Mouse (Mus musculus): ENCODE data around the gene Palb2. TPM values are rescaled to one million over a fixed set of nuclear protein-coding genes. Genes with fewer than 3 reads are reported as not detected.
A peak's percentile ranks its signal among the peaks of the same experiment; 100 is the strongest.

The Palb2 gene
- polyA plus RNA-seq, 1 experiment from 2014 or later: 5.2 TPM

DNA sequence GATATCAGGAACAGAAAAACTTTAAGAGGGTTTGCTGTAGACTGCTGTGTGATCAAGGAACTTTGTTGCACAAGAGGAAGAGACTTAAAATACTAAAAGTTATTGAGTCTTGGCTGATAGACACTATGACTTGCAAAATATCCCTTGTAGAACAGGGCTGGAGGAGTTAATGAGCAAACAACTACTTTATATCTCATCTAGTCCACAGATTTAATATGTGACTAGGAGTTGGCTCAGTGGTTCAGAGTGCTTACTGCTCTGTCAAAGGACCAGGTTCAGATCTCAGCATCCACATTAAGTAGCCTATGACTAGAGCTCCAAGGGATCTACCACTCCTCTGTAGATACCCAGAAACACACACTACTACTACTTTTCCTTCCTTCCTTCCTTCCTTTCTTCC lies 4.3 kb upstream of the Palb2 start:
- Histone ChIP-seq H3K4me3 (ENCODE audit: low read depth, low read length) (no peak overlapping the region), H3K9ac (ENCODE audit: low read length) (no peak overlapping the region), H3K4me1 (replicated peaks; ENCODE audit: control insufficient read depth, insufficient read depth) (peaks cover 4% of the 10 kb centered on the region; the same call in 1 of the 2 replicates), H3K27ac (replicated peaks) (no peak overlapping the region), H3K4me2 (replicated peaks; ENCODE audit: low read depth) (no peak overlapping the region), H3K27me3 (ENCODE audit: control insufficient read depth, insufficient read depth, low read length) (no peaks in the 10 kb centered on the region), H3K36me3 (ENCODE audit: control insufficient read depth, insufficient read depth, low read length) (peaks cover 20% of the 10 kb centered on the region), H3K9me3 (ENCODE audit: control insufficient read depth, low read length) (no peaks in the 10 kb centered on the region)
- DNase-seq (ENCODE audit: low spot score) (no peak), ATAC-seq (ENCODE audit: low FRiP score, low TSS enrichment) (no peak)
- TF ChIP-seq EP300 (optimal IDR thresholded peaks at IDR 0.05) (no peak), CTCF (IDR thresholded peaks at IDR 0.05; ENCODE audit: low read depth) (no peak)

DNA sequence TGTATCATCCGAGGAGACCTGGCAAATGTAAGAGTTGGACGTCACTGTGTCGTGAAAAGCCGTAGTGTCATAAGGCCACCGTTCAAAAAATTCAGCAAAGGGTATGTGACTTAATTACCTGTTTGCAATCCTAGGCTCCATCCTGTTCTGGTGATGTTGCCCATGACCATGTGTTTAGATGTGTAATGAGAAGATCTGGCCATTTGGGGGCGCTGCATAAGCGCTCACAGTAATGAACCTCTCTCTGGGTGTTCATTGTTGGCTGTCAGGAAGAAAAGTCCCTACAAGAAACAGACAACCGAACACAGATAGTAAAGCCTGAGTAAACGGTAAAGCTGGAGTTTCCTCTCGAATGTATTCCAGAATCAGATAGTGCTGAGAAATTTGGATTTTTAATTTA lies 2.3 kb upstream of the Palb2 start:
- Histone ChIP-seq H3K36me3 (ENCODE audit: control insufficient read depth, insufficient read depth, low read length) (peaks cover 15% of the 10 kb centered on the region; the same call in 1 of the 2 replicates), H3K27ac (replicated peaks) (no peak overlapping the region), H3K27me3 (ENCODE audit: control insufficient read depth, insufficient read depth, low read length) (no peaks in the 10 kb centered on the region), H3K4me2 (replicated peaks; ENCODE audit: low read depth) (no peak overlapping the region), H3K4me1 (replicated peaks; ENCODE audit: control insufficient read depth, insufficient read depth) (peaks cover 4% of the 10 kb centered on the region; the same call in 1 of the 2 replicates), H3K9me3 (ENCODE audit: control insufficient read depth, low read length) (no peaks in the 10 kb centered on the region), H3K4me3 (ENCODE audit: low read depth, low read length) (no peak overlapping the region), H3K9ac (ENCODE audit: low read length) (no peak overlapping the region)
- DNase-seq (ENCODE audit: low spot score): peak; percentile 68
- WGBS: 69% methylated on average over 10 of the region's 10 CpGs
- ATAC-seq (ENCODE audit: low FRiP score, low TSS enrichment): no peak
- TF ChIP-seq EP300 (optimal IDR thresholded peaks at IDR 0.05) (no peak), CTCF (IDR thresholded peaks at IDR 0.05; ENCODE audit: low read depth) (peak; percentile 68)

DNA sequence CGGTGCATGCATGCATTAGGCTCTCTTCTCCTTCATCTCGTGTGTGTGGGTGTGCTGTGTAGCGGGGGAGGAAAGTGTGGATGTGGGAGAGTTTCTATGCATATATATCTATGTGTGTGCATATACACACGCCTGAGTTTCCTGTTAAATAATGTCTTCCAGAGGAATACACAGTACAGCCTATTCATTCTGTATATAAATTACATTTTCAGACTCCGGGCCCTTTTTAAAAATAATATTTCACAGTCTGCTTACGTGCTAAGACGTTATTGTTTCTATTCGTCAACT lies 497 bp upstream of the Palb2 start:
- ATAC-seq (ENCODE audit: low FRiP score, low TSS enrichment) (0 out of 2 replicates have a peak, but pooled peaks have one; percentile 11), DNase-seq (ENCODE audit: low spot score) (no peak)
- WGBS: 15% methylated on average over 8 of the region's 8 CpGs
- Histone ChIP-seq H3K4me3 (ENCODE audit: low read depth, low read length) (peak overlapping the region; percentile 89), H3K36me3 (ENCODE audit: control insufficient read depth, insufficient read depth, low read length) (peaks cover 3% of the 10 kb centered on the region; the same call in 1 of the 2 replicates), H3K27ac (replicated peaks) (peak overlapping the region; percentile 83), H3K9ac (ENCODE audit: low read length) (peak overlapping the region; percentile 82), H3K9me3 (ENCODE audit: control insufficient read depth, low read length) (no peaks in the 10 kb centered on the region), H3K4me1 (replicated peaks; ENCODE audit: control insufficient read depth, insufficient read depth) (peaks cover 4% of the 10 kb centered on the region; the same call in 1 of the 2 replicates), H3K4me2 (replicated peaks; ENCODE audit: low read depth) (peak overlapping the region; percentile 83), H3K27me3 (ENCODE audit: control insufficient read depth, insufficient read depth, low read length) (no peaks in the 10 kb centered on the region)
- TF ChIP-seq EP300 (optimal IDR thresholded peaks at IDR 0.05) (no peak), CTCF (IDR thresholded peaks at IDR 0.05; ENCODE audit: low read depth) (no peak)

DNA sequence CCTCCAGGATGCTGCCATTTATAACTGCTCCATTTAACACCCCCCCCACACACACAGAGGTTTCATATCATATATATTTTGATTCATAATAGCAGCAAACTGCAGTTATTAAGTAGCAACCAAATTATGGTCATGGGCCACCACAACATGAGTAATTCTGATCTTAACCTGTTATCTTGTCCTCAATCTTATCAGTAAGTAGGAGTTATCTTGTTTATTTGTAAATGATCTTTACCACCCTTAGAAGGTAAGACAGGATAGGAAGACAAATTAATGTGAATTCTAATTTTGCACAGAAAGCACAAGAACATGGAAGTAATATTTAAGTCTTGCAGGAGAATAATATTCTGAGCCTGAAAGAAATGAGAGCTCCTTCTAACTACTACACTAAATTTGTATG lies 951 bp downstream of the Palb2 start:
- DNase-seq (ENCODE audit: low spot score): no peak
- no peaks in the 10 kb centered on the region for H3K27me3 ChIP-seq (ENCODE audit: control insufficient read depth, insufficient read depth, low read length)
- H3K36me3 ChIP-seq (ENCODE audit: control insufficient read depth, insufficient read depth, low read length): peaks cover 1% of the 10 kb centered on the region; the same call in 1 of the 2 replicates
- H3K4me2 ChIP-seq (replicated peaks; ENCODE audit: low read depth): peak overlapping the region; percentile 82
- ATAC-seq (ENCODE audit: low FRiP score, low TSS enrichment): no peak
- no peaks in the 10 kb centered on the region for H3K9me3 ChIP-seq (ENCODE audit: control insufficient read depth, low read length)
- no peak overlapping the region for H3K9ac ChIP-seq (ENCODE audit: low read length)
- no peak overlapping the region for H3K27ac ChIP-seq (replicated peaks)
- TF ChIP-seq EP300 (optimal IDR thresholded peaks at IDR 0.05) (no peak), CTCF (IDR thresholded peaks at IDR 0.05; ENCODE audit: low read depth) (no peak)
- H3K4me3 ChIP-seq (ENCODE audit: low read depth, low read length): peak overlapping the region; percentile 89; the same call in 1 of the 2 replicates
- H3K4me1 ChIP-seq (replicated peaks; ENCODE audit: control insufficient read depth, insufficient read depth): peaks cover 4% of the 10 kb centered on the region; the same call in 1 of the 2 replicates

DNA sequence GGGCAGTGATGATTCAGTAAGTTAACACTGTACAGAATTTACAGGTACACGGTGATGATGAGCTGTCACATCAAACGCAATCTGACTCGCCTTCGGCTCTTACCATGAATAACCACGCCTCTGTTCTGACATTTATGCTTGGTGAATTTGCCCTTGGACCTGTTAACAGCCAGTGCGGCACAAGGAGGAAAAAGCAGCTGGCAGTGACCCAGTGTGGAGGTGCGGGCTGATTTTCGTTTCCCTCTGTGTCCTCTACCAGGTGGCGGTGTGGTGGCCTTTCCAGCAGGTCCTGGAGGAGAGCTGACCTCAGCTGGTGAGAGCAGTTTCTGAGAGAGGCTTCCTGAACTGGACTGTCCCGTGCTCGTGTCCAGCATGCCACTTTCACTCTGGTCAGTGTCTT lies 5.8 kb downstream of the Palb2 start:
- no peak overlapping the region for H3K27ac ChIP-seq (replicated peaks)
- H3K4me3 ChIP-seq (ENCODE audit: low read depth, low read length): no peak overlapping the region
- H3K36me3 ChIP-seq (ENCODE audit: control insufficient read depth, insufficient read depth, low read length): peaks cover 7% of the 10 kb centered on the region
- H3K9me3 ChIP-seq (ENCODE audit: control insufficient read depth, low read length): no peaks in the 10 kb centered on the region
- H3K4me1 ChIP-seq (replicated peaks; ENCODE audit: control insufficient read depth, insufficient read depth): no peaks in the 10 kb centered on the region
- DNase-seq (ENCODE audit: low spot score): no peak
- H3K27me3 ChIP-seq (ENCODE audit: control insufficient read depth, insufficient read depth, low read length): no peaks in the 10 kb centered on the region
- no peak overlapping the region for H3K4me2 ChIP-seq (replicated peaks; ENCODE audit: low read depth)
- WGBS: 92% methylated on average over 11 of the region's 11 CpGs
- no peak overlapping the region for H3K9ac ChIP-seq (ENCODE audit: low read length)
- no peak for ATAC-seq (ENCODE audit: low FRiP score, low TSS enrichment)
- no peak for TF ChIP-seq EP300 (optimal IDR thresholded peaks at IDR 0.05)
- no peak for TF ChIP-seq CTCF (IDR thresholded peaks at IDR 0.05; ENCODE audit: low read depth)

DNA sequence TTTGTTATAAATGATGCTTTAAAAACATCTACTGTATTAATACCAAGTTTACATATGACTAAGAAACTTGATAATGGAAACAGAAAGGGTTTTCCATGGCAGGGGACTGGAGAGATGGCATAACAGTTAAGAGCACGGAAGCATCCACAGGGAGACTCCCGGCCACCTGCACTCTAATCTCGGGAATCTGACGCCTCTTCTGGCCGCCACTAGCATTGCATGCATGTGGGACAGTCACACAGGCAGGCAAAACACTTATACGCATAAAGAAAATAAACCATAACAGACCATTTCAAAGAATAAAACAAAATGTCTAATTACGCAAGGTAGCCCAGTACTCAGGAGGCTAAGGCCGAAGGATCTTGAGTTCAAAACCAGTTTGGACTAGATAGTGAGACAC lies 7.1 kb downstream of the Palb2 start:
- peaks cover 10% of the 10 kb centered on the region for H3K36me3 ChIP-seq (ENCODE audit: control insufficient read depth, insufficient read depth, low read length)
- H3K4me3 ChIP-seq (ENCODE audit: low read depth, low read length): no peak overlapping the region
- 78% methylated on average over 8 of the region's 8 CpGs for WGBS
- H3K27ac ChIP-seq (replicated peaks): no peak overlapping the region
- H3K9me3 ChIP-seq (ENCODE audit: control insufficient read depth, low read length): no peaks in the 10 kb centered on the region
- DNase-seq (ENCODE audit: low spot score) (no peak), ATAC-seq (ENCODE audit: low FRiP score, low TSS enrichment) (no peak)
- H3K27me3 ChIP-seq (ENCODE audit: control insufficient read depth, insufficient read depth, low read length): no peaks in the 10 kb centered on the region
- H3K4me2 ChIP-seq (replicated peaks; ENCODE audit: low read depth): no peak overlapping the region
- peak; percentile 33; the same call in 1 of the 2 replicates for TF ChIP-seq CTCF (IDR thresholded peaks at IDR 0.05; ENCODE audit: low read depth)
- TF ChIP-seq EP300 (optimal IDR thresholded peaks at IDR 0.05): no peak
- H3K9ac ChIP-seq (ENCODE audit: low read length): no peak overlapping the region
- no peaks in the 10 kb centered on the region for H3K4me1 ChIP-seq (replicated peaks; ENCODE audit: control insufficient read depth, insufficient read depth)
